Mouse (Mus musculus) midbrain, embryonic 11.5 days (tissue): ENCODE measurements around the gene Tmem171. TPM values are rescaled to one million over a fixed set of nuclear protein-coding genes. Genes with fewer than 3 reads are reported as not detected.

Experiments used
- ATAC-seq: fragments of 200-750 bp; cut with Nextera tagmentation; 2 replicates; pipeline ENCODE4 v1.8.0; 2017; ENCODE audit warnings: moderate TSS enrichment, moderate library complexity; ENCODE audit not compliant: low FRiP score
- DNase-seq: peaks from one replicate; pipeline ENCODE4 v3.0.0; 2015; ENCODE audit warnings: low spot score; ENCODE audit errors: missing footprints
- H3K27ac ChIP-seq: fragments of 300-500 bp; sonication (generic); 2 replicates; pipeline ENCODE4 v1.5.1; 2014; ENCODE audit warnings: low read depth, low read length
- H3K27me3 ChIP-seq: fragments of 300-500 bp; sonication (generic); 2 replicates; pipeline ENCODE4 v1.6.1; 2014; ENCODE audit warnings: mild to moderate bottlenecking, low read length, moderate library complexity, mixed read lengths; ENCODE audit not compliant: control insufficient read depth, insufficient read depth
- H3K36me3 ChIP-seq: fragments of 300-500 bp; sonication (generic); 2 replicates; pipeline ENCODE4 v1.6.1; 2014; ENCODE audit warnings: mild to moderate bottlenecking, low read length, moderate library complexity, mixed read lengths; ENCODE audit not compliant: control insufficient read depth, insufficient read depth
- H3K4me1 ChIP-seq: fragments of 300-500 bp; sonication (generic); 2 replicates; pipeline ENCODE4 v1.6.1; 2014; ENCODE audit warnings: low read length; ENCODE audit not compliant: control insufficient read depth, insufficient read depth
- H3K4me2 ChIP-seq: fragments of 300-500 bp; sonication (generic); 2 replicates; pipeline ENCODE4 v1.6.1; 2014; ENCODE audit warnings: mild to moderate bottlenecking, moderate library complexity
- H3K4me3 ChIP-seq: fragments of 300-500 bp; sonication (generic); 2 replicates; pipeline ENCODE4 v1.5.1; 2014; ENCODE audit warnings: low read depth, low read length
- H3K9ac ChIP-seq: fragments of 300-500 bp; sonication (generic); 2 replicates; pipeline ENCODE4 v1.6.1; 2014; ENCODE audit warnings: low read length
- H3K9me3 ChIP-seq: fragments of 300-500 bp; sonication (generic); 2 replicates; pipeline ENCODE4 v1.6.1; 2016; ENCODE audit warnings: low read length; ENCODE audit not compliant: control insufficient read depth
- WGBS: fragments of 180-500 bp; shearing (Covaris S2); extraction: QIAGEN DNeasy Blood & Tissue Kit; methylation state at CpG from one replicate; pipeline ENCODE4 v1.1.7; 2014; 5-methylcytosine and 5-hydroxymethylcytosine counted together
- polyA plus RNA-seq: library from polyadenylated mRNA; unstranded; fragments of >200 nt; fragmentation: Nextera tagmentation; extraction: Ambion mirVana; gene quantifications from 2 replicates; pipeline ENCODE4 v1.2.1, GENCODE M21; 2014

Tmem171 gene
- polyA plus RNA-seq, 1 experiment from 2014 or later = not detected

GRCm38 (mm10) chr13:98638507-98639166 is 56.0 kb downstream of the Tmem171 start:
- Histone ChIP-seq H3K9ac (no peak overlapping the region), H3K9me3 (no peaks in the 10 kb centered on the region), H3K4me3 (no peak overlapping the region), H3K27ac (no peak overlapping the region), H3K4me2 (no peak overlapping the region), H3K36me3 (no peaks in the 10 kb centered on the region), H3K27me3 (no peaks in the 10 kb centered on the region; the same call in 1 of the 2 replicates), H3K4me1 (no peaks in the 10 kb centered on the region)
- WGBS = 92% methylated on average over 5 of the region's 5 CpGs
- ATAC-seq = no peak
- DNase-seq = no peak

- Histone ChIP-seq H3K27me3 (no peaks in the 10 kb centered on the region; the same call in 1 of the 2 replicates), H3K4me1 (no peaks in the 10 kb centered on the region), H3K9me3 (no peaks in the 10 kb centered on the region), H3K27ac (no peak within 1 kb of the TSS), H3K4me3 (no peak within 1 kb of the TSS), H3K4me2 (no peak within 1 kb of the TSS), H3K9ac (no peak within 1 kb of the TSS), H3K36me3 (no peaks in the 10 kb centered on the region)
- no peak for ATAC-seq
- WGBS = 90% methylated on average over 12 of the region's 12 CpGs
- no peak for DNase-seq
Measured at GRCm38 (mm10) chr13:98637145-98637544, 57.5 kb downstream of the Tmem171 start, which contains the start of gene Tmem174. Gene Tmem174, minus strand, starts transcription at chr13:98637410.

GRCm38 (mm10) chr13:98636571-98636970 is 58.1 kb downstream of the Tmem171 start:
- 68% methylated on average over 18 of the region's 18 CpGs for WGBS
- H3K9me3 ChIP-seq = no peaks in the 10 kb centered on the region
- H3K4me1 ChIP-seq = no peaks in the 10 kb centered on the region
- no peak overlapping the region for H3K9ac ChIP-seq
- DNase-seq (no peak), ATAC-seq (no peak)
- no peak overlapping the region for H3K4me3 ChIP-seq
- no peak overlapping the region for H3K27ac ChIP-seq
- no peaks in the 10 kb centered on the region; the same call in 1 of the 2 replicates for H3K27me3 ChIP-seq
- no peak overlapping the region for H3K4me2 ChIP-seq
- no peaks in the 10 kb centered on the region for H3K36me3 ChIP-seq

Other genes starting within 250 kb of the Tmem171 start
- 0.88 and 1.0 TPM in 2 replicates for gene Gm10320, start 202.8 kb downstream of the Tmem171 start, polyA plus RNA-seq
- gene Tmem174, start 57.4 kb downstream of the Tmem171 start, polyA plus RNA-seq = not detected in 2 replicates
- 23.4 and 28.9 TPM in 2 replicates for gene Fcho2, start 120.6 kb upstream of the Tmem171 start, polyA plus RNA-seq
- gene Tnpo1, start 231.6 kb upstream of the Tmem171 start, polyA plus RNA-seq = 63.1 and 70.5 TPM in 2 replicates